Mouse (Mus musculus) layer of hippocampus, postnatal 25 days (tissue): Measurements from ENCODE around the gene Mogat2. TPM values are rescaled to one million over a fixed set of nuclear protein-coding genes. Genes with fewer than 3 reads are reported as not detected.

ENCODE experiments used
- DNase-seq, 2 experiments: peaks; one replicate each; pipeline ENCODE4 v3.0.0; 2022; ENCODE audit warnings: mixed read lengths in 2 of 2, low spot score in 1 of 2; ENCODE audit errors: extremely low spot score in 1 of 2
- total RNA-seq, 2 experiments: library from RNA; stranded (reverse); gene quantifications; 2 replicates each; pipeline ENCODE4 v1.2.3; 2021

Gene Mogat2
- total RNA-seq, 2 experiments from 2014 or later, result not detected

DNA sequence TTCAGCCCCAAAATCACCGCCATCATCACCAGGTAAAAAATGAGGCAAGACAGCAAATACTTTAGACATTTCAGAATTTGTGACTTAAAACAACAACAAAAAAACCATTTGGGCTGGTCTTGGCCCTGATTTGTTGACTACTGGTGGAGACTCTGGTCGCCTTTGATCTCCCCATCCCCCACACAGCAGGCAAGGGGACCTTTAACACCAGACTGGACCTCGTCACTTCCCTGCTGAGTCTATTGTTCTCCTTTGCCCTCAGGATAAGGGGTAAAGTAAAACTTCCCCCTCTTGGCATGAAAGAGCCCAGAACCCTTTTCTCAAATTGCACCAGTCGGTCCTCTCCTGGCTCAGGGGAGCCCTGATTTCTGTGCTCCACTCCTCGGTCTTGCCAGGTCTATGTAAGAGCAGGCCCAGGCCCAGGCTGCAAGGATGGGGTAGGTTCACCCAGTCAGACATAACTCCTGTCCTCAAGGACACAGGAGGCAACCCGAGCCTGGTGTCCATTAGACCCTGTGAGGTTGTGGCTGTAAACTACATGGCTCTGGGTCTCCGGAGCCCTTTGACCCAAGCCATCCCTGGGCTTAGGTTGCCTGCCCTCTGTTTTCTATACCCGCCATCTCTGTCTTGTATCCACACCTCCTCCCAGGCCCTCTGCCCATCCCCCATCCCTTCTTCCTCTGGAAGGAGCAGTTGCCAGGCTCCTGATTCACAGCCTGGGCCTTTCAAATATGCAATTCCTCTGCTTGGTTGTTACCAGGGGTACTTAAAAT is 1.3 kb downstream of the Mogat2 start:
- DNase-seq, result no peak

GRCm38 (mm10) chr7:99235657-99236056 is 2.8 kb downstream of the Mogat2 start:
- no peak for DNase-seq

GRCm38 (mm10) chr7:99234916-99235315 is 3.5 kb downstream of the Mogat2 start:
- no peak for DNase-seq

DNA sequence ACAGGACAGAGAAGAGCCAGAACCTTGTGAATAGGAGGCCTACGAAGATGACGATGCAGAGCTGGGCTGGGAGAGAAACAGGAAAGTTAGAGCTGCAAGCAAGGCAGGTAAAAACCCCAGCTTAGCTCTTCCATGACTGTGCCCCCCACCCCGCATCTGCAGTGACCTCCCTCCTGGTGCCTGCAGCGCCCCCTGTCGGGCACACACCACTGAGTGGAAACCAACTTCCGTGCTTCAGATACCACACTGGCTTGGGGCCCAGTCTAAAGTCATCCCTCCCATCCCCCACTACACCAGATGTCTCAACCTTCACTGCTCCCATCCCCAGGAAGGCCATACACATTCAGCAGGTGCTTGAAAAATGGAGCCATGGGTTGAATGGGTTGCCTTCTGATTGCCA is 5.8 kb downstream of the Mogat2 start:
- no peak for DNase-seq

- DNase-seq, result no peak
Observed at GRCm38 (mm10) chr7:99230061-99230747, 8.2 kb downstream of the Mogat2 start.

GRCm38 (mm10) chr7:99229411-99229810 is 9.0 kb downstream of the Mogat2 start:
- DNase-seq, result no peak

DNA sequence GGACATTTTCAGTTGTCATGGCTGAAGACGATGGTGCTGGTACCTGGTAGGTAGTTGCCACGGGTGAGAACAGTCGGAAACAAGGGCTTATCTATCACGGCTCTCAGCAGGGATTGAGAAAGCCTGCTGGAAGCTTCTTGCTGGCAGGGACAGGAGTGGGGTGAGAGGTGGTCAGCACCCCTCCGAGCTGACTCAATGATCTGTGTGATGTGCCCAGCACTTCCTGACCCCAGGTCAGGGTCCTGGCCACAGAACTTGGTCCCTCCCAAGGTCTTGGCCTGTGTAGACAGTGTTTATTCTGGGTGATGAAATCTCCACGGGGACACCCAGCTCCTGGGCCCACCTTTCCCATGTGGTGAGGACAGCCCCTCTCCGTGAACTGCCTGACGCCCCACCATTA is 9.6 kb downstream of the Mogat2 start:
- no peak for DNase-seq

GRCm38 (mm10) chr7:99227267-99227666 is 11.2 kb downstream of the Mogat2 start:
- DNase-seq, result no peak

GRCm38 (mm10) chr7:99226662-99227061 is 11.8 kb downstream of the Mogat2 start:
- DNase-seq, result no peak

GRCm38 (mm10) chr7:99225421-99225820 is 13.0 kb downstream of the Mogat2 start:
- DNase-seq, result no peak

- no peak for DNase-seq
Observed at GRCm38 (mm10) chr7:99224648-99225190, 13.7 kb downstream of the Mogat2 start.

DNA sequence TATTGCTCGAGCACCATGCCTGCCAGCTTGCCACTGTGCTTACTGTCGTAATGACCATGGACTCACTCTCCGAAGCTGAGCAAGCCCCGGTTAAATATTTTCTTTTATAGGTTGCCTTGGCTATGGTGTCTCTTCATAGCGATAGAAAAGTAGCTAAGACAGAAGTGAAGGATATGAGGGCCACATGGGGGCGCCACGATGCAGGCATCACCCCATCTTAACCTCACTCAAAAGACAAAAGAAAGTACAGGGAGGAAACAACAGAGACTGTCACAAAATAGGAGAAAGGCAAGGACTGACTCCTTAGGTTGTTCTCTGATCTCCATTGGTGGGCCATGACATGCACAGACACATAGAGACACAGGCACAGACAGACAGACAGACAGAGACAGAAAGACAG is 14.2 kb downstream of the Mogat2 start:
- DNase-seq, result no peak

DNA sequence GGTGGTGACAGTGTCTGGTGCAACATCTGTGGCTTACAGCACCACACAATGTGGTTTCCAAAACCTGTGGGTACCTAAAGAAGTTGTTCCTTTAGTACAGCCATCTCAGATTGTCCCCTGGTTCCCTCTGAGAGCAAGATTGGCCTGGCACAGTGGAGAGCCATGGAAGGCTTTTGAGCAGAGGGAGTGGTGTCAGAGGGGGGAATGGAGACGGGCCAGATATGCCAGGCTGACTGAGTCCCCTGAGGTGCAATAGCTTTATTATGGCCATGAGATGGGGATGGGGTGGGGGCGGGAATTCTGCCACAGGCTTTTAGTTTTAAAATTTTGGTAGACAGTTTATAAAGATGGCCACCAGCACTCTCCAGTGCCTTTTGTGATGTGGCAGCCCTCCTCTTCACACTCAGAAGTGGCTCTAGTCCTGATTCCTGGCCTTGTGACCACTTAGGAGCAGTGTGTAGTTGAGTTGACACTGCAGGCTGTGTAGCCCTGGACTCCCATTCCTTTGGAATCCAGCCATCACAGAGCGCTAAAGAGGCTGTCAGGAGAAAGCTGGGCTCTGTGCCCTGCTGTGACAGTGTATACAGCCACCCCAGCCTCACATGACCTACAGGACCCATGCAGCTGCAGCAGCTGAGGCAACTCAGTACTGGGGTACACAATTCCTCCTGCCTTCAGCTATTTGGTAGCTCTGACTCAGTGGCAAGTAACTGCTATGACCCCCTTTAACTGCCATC is 20.9 kb downstream of the Mogat2 start:
- no peak for DNase-seq

- DNase-seq, result no peak
Observed at GRCm38 (mm10) chr7:99215347-99215855, 23.0 kb downstream of the Mogat2 start.

DNA sequence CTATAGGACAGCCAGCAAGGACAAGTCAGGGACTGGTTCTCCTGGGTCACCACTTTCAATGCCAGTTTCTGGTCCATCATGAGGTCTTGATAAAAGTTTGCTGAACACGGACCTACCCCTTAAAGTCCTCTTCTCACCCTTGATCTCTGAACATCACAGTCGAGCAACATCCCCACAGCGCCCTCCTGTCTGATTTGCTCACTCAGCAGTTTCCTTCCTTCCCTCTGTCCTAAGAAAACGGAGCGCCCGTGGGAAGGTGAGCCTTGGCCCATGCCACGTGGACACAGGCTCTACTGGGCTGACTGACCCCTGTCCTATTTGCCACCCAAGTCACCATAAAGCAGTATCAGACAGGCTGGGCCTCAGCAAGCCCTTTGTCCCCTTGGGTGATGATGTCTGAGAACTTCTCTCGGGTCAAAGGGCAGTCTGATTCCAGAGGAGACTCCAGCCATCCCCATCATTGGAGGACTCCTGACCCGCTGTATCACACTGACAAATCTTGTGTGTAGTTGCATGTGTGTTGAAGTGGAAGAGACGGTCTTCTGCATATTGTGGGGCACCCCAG is 23.7 kb downstream of the Mogat2 start:
- no peak for DNase-seq

DNA sequence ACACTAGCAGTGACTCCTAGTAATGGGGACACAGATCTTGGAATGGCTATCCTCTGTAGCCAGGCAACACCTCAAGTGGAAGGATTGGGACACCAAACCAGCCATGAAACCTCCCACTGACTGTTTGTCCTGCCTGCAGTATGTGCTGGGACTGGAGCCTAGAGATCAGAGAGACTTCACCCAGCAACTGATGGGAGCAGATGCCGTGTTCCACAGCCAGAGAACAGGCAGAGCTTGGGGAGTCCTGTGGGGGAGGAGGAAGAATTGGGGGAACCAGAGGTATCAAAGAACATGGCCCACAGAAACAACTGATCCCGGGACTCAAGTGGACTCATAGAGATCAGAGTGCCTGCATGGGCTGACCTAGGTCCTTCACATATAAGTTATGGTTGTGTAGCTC is 24.7 kb downstream of the Mogat2 start:
- no peak for DNase-seq

GRCm38 (mm10) chr7:99213056-99213455 is 25.4 kb downstream of the Mogat2 start:
- no peak for DNase-seq

DNA sequence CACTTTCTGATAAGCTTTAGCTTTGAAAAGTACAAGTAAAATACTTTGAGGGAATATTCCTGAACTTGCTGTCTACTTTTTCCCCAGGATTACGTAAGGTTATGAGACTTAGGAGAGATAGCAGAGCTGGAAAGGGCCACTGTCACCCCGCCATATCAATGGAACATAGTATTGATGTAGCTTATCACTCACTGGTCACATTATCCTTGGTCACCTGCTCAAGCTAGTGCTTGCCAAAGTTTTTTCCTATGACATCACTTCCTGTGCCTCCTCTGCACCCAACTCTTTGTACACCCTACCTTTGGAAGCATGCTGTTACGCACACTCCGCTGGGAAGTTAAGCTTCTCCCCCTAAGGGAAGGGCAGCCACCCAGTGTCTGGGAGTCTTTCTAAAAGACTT is 29.7 kb downstream of the Mogat2 start:
- DNase-seq, result no peak

DNA sequence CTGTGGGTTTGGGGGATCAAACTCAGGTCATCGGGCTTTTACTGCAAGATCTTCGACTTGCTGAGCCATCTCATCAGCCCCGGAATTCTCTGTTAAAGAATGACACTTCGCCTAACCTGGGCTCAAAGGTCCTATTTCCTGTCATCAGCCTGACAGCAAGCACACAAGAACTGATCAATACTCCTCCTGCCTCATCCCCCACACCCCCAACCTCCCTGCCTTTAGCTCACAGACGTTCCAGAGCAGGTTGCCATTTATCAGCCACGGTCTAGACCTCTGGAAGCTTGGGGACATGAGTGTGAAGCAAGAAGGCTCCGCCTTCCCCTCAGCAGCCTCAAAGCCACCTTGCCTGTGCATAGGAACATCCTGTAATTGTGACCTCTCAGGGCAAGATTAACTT is 32.1 kb downstream of the Mogat2 start:
- no peak for DNase-seq

DNA sequence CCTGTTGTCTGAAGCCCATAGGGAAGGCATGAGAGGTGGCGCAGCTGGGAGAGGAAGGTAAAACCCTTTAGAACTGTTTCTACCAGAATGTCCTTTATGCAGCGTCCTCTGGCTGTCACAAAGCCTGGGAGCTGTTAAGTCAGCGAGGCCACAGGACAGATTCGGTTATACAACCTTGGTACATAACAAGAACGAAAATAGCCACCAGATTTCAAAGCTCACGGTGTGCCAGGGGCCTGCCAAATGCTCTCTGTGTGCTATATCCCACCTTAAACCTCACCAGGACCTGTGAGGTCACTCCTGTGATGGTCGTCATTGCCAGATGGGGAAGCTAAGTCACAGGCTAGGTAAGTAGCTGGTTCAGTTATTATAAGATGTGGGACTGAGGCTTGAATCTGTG is 36.3 kb downstream of the Mogat2 start:
- no peak for DNase-seq

DNA sequence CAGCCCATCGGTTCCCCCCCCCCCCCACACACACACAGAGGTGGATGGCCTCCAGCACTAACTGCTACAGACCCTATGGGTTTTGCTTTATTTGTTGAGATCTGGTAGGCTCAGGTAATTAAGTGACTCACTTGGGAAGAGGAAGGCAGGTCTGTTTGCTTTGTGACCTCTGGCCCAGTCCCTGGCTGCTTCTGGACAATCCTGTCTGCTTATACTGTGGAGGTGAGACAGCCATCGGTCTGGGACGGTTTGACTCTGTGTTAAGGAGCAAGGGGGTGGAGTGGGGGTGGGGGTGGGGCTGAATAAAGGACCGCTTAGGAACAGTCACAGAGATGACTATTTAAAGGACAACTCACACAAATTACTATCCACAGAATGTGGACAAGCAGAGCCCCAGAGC is 38.1 kb downstream of the Mogat2 start:
- DNase-seq, result no peak
